Mouse (Mus musculus) embryo, embryonic 10 days (tissue): ENCODE results near the gene Yipf3.
A peak's percentile ranks its signal among the peaks of the same experiment; 100 is the strongest.

ENCODE experiments used
- DNase-seq: peaks from one replicate; pipeline ENCODE4 v3.0.0-alpha.2; 2015; ENCODE audit warnings: low spot score

Yipf3 gene

GRCm38 (mm10) chr17:46247512-46248188 lies at the start of gene Yipf3, which contains the start of gene Polr1c:
Gene Yipf3 (plus strand): TSS chr17:46248080.
Gene Polr1c (minus strand): TSS chr17:46248054.
- peak; percentile 99 for DNase-seq

DNA sequence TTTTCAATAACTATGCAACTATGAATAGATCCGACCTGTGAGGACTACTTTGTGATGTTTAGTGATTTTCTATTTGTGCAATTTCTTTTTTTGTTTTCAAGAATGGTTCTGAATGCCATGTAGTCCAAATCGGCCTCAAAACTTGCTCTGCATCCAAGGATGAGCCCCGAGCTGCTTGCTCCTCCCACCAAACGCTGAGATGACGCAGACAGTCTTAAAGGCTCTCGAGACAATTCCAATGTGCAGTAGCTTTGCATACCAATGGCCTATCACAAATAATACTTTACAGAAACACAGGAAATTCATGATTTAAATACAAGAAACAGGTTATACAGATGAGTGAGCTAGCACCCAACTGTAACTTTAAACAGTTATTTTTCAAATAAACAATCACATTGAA lies 46.7 kb upstream of the Yipf3 start:
- no peak for DNase-seq

DNA sequence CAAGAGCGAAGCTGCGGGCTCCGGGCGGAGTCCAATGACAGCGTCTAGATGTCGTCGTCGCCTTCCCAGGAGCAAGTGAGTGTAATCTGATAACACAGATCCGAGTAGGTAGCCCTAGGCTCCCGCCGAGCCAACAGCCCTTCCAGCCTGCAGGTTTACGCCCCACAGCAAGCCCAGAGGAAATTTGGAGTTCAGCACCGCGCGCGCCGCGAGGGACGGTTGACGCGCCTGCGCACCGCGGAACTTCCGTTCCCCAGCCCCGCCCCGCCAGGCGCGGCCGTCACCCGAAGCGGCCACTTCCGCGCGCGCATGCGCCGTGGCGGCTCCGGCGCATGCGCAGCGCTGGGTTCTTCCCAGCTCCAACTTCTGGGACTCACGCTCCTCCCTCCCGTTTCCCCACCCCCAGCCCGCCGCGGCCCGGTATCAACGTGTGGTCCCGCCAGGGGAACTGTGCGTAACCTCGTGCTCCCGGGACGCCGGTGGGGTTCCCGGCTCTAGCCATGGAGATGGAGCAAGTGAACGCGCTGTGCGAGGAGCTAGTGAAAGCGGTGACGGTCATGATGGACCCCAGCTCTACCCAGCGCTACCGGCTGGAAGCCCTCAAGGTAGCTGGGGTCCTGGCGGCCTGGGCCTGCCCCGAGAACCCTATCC lies 45.3 kb upstream of the Yipf3 start, which contains the start of the genes Polh and Xpo5:
Gene Polh, minus strand, starts transcription at position 225 of the 651 bp plus-strand sequence.
Gene Xpo5, plus strand, starts transcription at position 362 of the 651 bp plus-strand sequence.
- DNase-seq = peak; percentile 96

- no peak for DNase-seq
Observed at GRCm38 (mm10) chr17:46203078-46203477, 44.8 kb upstream of the Yipf3 start.

DNA sequence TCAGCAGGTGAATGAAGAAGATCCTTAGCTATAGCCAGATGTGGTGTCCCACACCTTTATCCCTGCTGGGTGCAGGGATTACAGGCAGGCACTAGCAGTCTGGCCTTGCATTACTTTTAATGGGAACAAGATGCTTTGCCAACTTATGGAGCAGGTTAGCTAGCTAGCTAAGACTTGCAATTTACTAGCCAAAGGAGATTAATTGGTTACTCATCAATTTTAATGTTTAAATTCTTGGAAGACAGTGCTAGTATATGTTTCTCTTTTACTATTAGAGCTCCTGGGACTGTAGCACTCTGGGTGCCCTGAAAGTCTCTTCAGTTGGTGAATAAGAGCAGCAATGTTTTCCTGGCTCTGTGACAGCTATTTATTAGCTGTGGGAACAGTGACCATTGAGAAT lies 41.2 kb upstream of the Yipf3 start:
- no peak for DNase-seq

GRCm38 (mm10) chr17:46210550-46210949 lies 37.3 kb upstream of the Yipf3 start:
- no peak for DNase-seq

DNA sequence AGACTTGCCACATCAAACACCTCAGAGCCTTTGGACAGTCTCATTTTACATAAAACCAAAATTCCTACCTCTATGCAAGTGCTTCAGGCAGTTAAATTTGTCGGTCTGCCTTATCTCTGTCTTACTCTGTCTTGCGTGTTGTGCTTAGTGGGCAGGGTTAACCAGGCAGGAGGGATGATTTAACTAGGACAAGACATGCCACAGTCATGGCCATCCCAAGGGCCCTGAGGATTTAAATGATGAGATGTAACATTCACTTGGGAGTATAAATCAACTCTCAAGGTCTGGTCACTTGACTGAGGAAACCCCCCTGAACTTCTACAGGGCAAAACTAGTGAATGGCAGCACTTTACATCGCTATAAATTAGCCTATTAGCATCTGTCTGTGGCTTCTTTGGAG lies 26.3 kb upstream of the Yipf3 start:
- DNase-seq = no peak

DNA sequence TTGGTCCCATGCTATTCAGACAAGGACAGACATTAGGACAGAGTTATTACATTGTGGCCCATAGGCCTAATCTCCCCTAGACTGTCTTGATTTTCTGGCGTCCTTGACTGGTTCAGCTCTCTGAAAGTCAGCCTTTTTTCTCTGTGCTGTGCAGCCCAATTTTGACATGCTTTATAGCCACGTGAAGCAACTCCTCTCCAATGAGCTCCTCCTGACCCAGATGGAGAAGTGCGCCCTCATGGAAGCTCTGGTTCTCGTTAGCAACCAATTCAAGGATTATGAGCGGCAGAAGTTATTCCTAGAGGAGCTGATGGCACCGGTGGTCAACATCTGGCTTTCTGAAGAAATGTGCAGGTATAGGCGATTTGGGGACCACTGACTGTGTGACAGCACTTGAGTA lies 20.3 kb upstream of the Yipf3 start:
- no peak for DNase-seq

DNA sequence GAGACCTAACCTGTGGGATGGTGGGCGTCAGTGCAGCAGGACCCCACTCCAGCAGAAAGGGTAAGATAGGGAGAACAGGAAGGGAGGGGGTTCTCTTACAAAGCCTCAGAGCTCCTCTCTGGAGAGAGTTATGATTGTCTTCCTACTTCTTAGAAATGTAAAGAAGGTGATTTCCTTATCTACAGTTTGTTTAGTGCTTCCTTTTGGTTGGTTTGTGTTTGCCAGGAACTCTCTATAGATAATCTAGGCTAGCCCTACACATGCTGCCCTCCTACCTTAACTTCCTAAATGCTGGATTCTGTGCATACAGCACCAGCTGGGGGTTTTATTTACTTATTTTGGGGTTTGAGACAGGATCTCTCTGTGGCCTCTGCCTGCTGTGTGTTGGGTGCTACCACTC lies 11.8 kb upstream of the Yipf3 start:
- DNase-seq = no peak

GRCm38 (mm10) chr17:46237079-46237478 lies 10.8 kb upstream of the Yipf3 start:
- DNase-seq = no peak

DNA sequence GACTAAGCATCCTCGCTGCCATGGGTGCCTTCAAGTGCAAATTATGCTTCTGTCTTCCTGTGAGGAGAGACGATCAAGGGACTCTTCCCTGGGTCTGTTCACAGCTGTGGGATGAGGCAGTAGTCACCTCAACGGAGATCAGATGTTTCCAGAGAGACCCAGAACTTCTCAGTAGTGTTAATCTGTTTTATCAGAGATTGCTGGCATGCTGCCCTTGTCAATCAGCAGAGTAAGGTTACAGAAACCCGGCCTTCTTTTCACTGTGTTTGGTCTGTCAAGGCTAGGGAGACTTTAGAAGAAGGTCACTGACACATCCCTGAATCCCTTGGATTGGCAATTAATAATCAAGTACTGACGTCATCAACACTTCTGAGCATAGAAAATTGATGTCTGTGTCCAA lies 10.4 kb upstream of the Yipf3 start:
- DNase-seq = no peak

GRCm38 (mm10) chr17:46239516-46240114 lies 8.3 kb upstream of the Yipf3 start:
- peak; percentile 6 for DNase-seq

- DNase-seq = no peak
Observed at GRCm38 (mm10) chr17:46241471-46241870, 6.4 kb upstream of the Yipf3 start.

- DNase-seq = no peak
Observed at GRCm38 (mm10) chr17:46242274-46242673, 5.6 kb upstream of the Yipf3 start.

DNA sequence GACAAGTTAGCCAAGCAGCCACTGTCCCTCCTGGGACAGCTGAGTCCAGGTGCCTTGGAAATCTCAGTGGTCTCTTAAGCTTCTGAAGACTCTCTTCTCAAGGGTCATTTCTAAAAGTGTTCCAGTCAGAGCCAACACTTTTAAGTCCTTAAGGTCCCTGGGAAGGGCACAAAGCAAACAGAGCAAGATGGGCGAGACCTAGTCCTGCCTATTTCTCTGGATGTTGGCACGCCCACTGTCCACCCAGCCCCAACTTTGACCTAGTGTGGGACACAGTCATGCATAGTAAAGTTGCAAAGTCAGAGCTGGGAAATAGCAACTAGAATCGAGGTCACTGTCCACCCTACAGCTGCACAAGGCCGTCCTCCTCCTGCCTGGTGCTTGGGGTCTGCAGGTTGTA lies 4.9 kb upstream of the Yipf3 start:
- DNase-seq = peak; percentile 3

DNA sequence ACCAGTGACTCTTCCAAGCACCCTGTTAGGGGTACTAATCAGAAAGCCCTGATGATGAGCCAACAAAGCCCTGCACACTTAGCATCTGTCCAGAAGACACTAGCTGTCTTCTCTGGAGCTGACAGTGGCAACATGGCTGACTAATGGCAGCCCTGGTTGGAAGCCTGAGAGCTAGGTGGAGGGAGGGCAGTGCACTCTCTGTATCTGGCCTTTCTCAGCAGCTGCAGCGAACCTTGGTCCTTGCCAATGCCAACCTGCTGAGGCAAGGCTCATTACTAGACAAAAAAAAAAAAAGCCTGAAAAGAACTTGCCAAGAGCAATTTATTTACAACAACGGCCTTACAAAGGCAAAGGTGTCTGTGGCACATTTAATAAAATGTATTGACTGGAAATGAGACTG lies 4.3 kb upstream of the Yipf3 start:
- peak; percentile 11 for DNase-seq

DNA sequence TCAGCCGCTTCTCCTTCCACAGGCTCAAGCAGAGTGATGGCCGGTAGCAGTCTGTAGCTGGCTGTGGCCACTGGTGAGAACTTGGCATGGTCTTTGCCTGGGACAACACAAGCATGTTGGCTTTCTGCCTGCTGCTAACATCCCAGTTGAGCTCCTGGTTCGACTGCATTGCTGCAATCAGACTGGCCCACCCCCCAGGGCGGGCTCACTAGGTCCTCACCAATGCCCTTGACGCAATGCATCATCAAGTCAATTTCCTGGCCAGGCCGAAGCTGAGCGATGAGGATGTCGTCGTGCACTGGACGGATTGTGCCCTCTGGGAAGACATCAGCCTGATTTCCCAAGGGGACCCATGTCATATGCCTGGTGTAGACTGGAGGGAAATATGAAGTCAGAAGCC lies 3.3 kb upstream of the Yipf3 start:
- peak; percentile 3 for DNase-seq

DNA sequence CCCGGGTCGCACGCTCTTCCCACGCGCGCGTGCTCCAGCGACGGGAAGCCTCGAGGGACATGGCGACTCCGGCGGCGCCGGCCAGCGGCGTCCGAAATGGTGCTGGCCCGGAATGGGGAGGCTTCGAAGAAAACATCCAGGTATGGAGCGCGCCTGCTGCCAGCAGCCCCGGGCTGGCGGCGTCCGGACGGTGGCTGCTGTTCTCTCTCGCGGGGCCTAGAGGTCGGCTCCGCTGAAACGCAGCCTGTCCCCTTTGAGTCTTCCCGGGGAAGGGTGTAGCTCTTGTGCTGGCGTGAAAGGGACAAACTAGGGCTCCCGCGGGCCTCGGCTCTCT lies 276 bp downstream of the Yipf3 start:
- no peak for DNase-seq

GRCm38 (mm10) chr17:46251174-46251573 lies 3.3 kb downstream of the Yipf3 start:
- no peak for DNase-seq

GRCm38 (mm10) chr17:46252571-46253451 lies 4.9 kb downstream of the Yipf3 start:
- peak; percentile 69 for DNase-seq

DNA sequence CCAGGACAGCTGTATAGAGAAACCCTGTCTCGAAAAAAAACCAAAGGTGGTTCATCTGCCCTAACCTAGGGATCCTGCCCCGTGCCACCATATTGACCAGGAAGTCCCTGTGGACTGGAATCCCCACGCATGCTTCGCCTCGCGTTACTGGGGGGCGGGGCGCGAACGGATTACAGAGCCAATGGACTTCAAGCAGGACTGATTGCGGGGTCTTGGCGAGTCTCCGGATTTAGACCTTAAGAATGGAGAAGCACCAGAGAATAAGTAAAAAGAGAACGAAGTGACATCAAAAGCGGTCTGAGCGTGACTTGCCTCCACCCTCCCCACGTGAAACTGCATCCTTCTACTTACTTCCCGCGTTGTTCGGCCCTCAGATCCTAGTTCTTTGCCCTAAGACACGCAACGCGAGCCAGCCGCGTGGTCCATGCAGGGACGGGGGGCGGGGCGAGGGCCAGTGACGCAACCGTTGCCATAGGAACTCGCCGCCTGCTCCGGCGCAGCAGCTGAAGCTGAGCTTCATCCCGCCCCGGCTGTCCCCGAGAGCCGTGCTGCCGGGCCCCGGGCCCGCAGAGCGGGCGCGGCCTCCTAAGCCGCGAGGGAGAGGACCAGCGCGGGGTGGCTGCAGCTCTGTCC lies 5.7 kb downstream of the Yipf3 start, which contains the start of gene Lrrc73:
Gene Lrrc73, plus strand, starts transcription at position 80 of the 633 bp plus-strand sequence.
- DNase-seq = peak; percentile 96

DNA sequence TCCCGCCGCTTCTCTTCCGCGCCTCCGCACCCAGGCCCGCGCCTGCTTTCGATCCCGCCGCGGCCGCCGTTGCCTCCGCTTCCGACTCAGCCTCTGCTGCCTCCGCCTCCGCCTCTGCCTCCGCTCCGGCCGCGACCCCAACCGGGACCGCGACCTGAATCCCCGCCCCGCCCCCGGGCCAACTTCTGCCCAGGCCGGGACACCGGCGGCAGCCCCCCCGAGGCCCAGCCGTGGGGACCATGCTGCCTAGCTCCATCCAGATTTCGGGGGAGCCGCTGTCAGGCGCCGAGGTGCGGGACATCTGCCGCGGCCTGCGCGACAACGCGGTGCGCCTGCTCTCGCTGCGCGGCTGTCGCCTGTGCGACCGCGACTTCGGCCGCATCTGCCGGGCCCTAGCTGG lies 6.2 kb downstream of the Yipf3 start:
- DNase-seq = no peak
